23 mouse cellular contexts compared by ENCODE assay signal in genomic region chr19:47139611-47140010, GRCm38 (mm10). TPM values are rescaled to one million over a fixed set of nuclear protein-coding genes. Genes with fewer than 3 reads are reported as not detected.
DNase-seq lines count a peak whose midpoint lies in the region; ATAC-seq and TF ChIP-seq lines count a peak whose summit lies in the region.
"Not testable (repeated sequence)": the region's sequence is repeated elsewhere in the genome, so short reads cannot be mapped to it uniquely, and the experiment has no call there.
"Had no signal": no experiment of that assay in that cellular context is flagged by ENCODE, and none has a peak within 500 bp of the region (broad histone marks: within the 10 kb centered on the region; RNA-seq: fewer than 3 reads in every experiment).

No protein-coding gene starts in this region.

- DNase-seq in ES-CJ7 (ENCODE audit: low read depth, low spot score), result peak; percentile 62
- peak; percentile 55 for DNase-seq in ZHBTc4 (ENCODE audit: low read depth, low spot score)
- DNase-seq in hindbrain, postnatal 0 days (ENCODE audit: low spot score), result peak; percentile 30
- DNase-seq in kidney, postnatal 0 days (ENCODE audit: low spot score), result peak; percentile 44
- DNase-seq in midbrain, embryonic 14.5 days, result peak; percentile 13
- not testable (repeated sequence) for DNase-seq in stomach, postnatal 0 days (ENCODE audit: low spot score)

- TF ChIP-seq EP300 in stomach, postnatal 0 days (optimal IDR thresholded peaks at IDR 0.05), result not testable (repeated sequence)

- not testable (repeated sequence) for H3K27ac ChIP-seq in hindbrain, postnatal 0 days; kidney, postnatal 0 days; midbrain, embryonic 14.5 days (replicated peaks; ENCODE audit: low read depth, low read length); stomach, postnatal 0 days (replicated peaks)

- H3K4me3 ChIP-seq in hindbrain, postnatal 0 days (ENCODE audit: low read length); kidney, postnatal 0 days (replicated peaks; ENCODE audit: low read depth, low read length); midbrain, embryonic 14.5 days (replicated peaks; ENCODE audit: low read depth, low read length); stomach, postnatal 0 days (ENCODE audit: low read depth, low read length): not testable (repeated sequence)

- H3K4me2 ChIP-seq in hindbrain, postnatal 0 days (ENCODE audit: low read depth, low read length); kidney, postnatal 0 days (ENCODE audit: low read length); midbrain, embryonic 14.5 days (ENCODE audit: low read length); stomach, postnatal 0 days (replicated peaks; ENCODE audit: low read depth): not testable (repeated sequence)

- H3K4me1 ChIP-seq in hindbrain, postnatal 0 days (ENCODE audit: insufficient read depth, low read length); kidney, postnatal 0 days (replicated peaks; ENCODE audit: insufficient read depth, low read length); stomach, postnatal 0 days (replicated peaks; ENCODE audit: control insufficient read depth, insufficient read depth): not testable (repeated sequence)
- H3K4me1 ChIP-seq in midbrain, embryonic 14.5 days (ENCODE audit: control insufficient read depth, insufficient read depth, low read length), result peaks cover 15% of the 10 kb centered on the region

- H3K9ac ChIP-seq in hindbrain, postnatal 0 days (replicated peaks; ENCODE audit: low read length); kidney, postnatal 0 days (ENCODE audit: low read depth, low read length); midbrain, embryonic 14.5 days (replicated peaks; ENCODE audit: low read length); stomach, postnatal 0 days (ENCODE audit: low read length): not testable (repeated sequence)

- not testable (repeated sequence) for H3K36me3 ChIP-seq in hindbrain, postnatal 0 days (ENCODE audit: insufficient read depth, low read length); kidney, postnatal 0 days (ENCODE audit: insufficient read depth, low read length); midbrain, embryonic 14.5 days (ENCODE audit: control insufficient read depth, insufficient read depth, low read length); stomach, postnatal 0 days (ENCODE audit: control insufficient read depth, insufficient read depth, low read length)

- H3K27me3 ChIP-seq in hindbrain, postnatal 0 days (ENCODE audit: insufficient read depth, low read length); kidney, postnatal 0 days (ENCODE audit: insufficient read depth, low read length); midbrain, embryonic 14.5 days (ENCODE audit: control insufficient read depth, insufficient read depth, low read length); stomach, postnatal 0 days (ENCODE audit: control insufficient read depth, insufficient read depth, low read length): not testable (repeated sequence)

- TF ChIP-seq CTCF in hindbrain, postnatal 0 days (IDR thresholded peaks at IDR 0.05; ENCODE audit: low read depth), result peak; percentile 21; the same call in 1 of the 2 replicates
- peak; percentile 24 for TF ChIP-seq CTCF in kidney, postnatal 0 days (IDR thresholded peaks at IDR 0.05; ENCODE audit: low read depth)
- peak; percentile 31 for TF ChIP-seq CTCF in stomach, postnatal 0 days (IDR thresholded peaks at IDR 0.05; ENCODE audit: low read depth)

- WGBS in hindbrain, postnatal 0 days, result 37% methylated on average over 7 of the region's 7 CpGs
- 32% methylated on average over 7 of the region's 7 CpGs for WGBS in kidney, postnatal 0 days
- WGBS in midbrain, embryonic 14.5 days, result 53% methylated on average over 7 of the region's 7 CpGs
- 40% methylated on average over 7 of the region's 7 CpGs for WGBS in stomach, postnatal 0 days

- H3K9me3 ChIP-seq in hindbrain, postnatal 0 days (ENCODE audit: low read length); kidney, postnatal 0 days (replicated peaks; ENCODE audit: low read length); midbrain, embryonic 14.5 days (ENCODE audit: control insufficient read depth, low read length); stomach, postnatal 0 days (ENCODE audit: control insufficient read depth, low read length): not testable (repeated sequence)

- not testable (repeated sequence) for ATAC-seq in hindbrain, postnatal 0 days; kidney, postnatal 0 days (replicated peaks; ENCODE audit: low FRiP score, low read depth); midbrain, embryonic 14.5 days (ENCODE audit: low FRiP score, low TSS enrichment); stomach, postnatal 0 days (ENCODE audit: low FRiP score, low TSS enrichment)

RNA-seq across cellular contexts. Expression of gene Calhm2, which starts 1.5 kb away (rescaled TPM):
- 0.86 and 3.1 TPM in 2 replicates for total RNA-seq in hindbrain, postnatal 0 days (2014; rRNA removed)
- polyA plus RNA-seq in hindbrain, postnatal 0 days (2015; fragmentation: Nextera tagmentation; extraction: Ambion mirVana), result 0.85 and 1.0 TPM in 2 replicates
- polyA plus RNA-seq in kidney, postnatal 0 days (2015; fragmentation: Nextera tagmentation; extraction: Ambion mirVana), result 5.4 and 5.9 TPM in 2 replicates
- 0.45 and 0.49 TPM in 2 replicates for polyA plus RNA-seq in midbrain, embryonic 14.5 days (2014; fragmentation: Nextera tagmentation; extraction: Ambion mirVana)
- 3.9 and 4.3 TPM in 2 replicates for polyA plus RNA-seq in stomach, postnatal 0 days (2015; fragmentation: Nextera tagmentation; extraction: Ambion mirVana)
- polyA plus RNA-seq: erythroblast, embryonic 14.5 days had no signal

RNA-seq across cellular contexts. Expression of gene Calhm1, which starts 4.4 kb away (rescaled TPM):
- total RNA-seq in hindbrain, postnatal 0 days (2014; rRNA removed), result not detected in 2 replicates
- not detected in 2 replicates for polyA plus RNA-seq in hindbrain, postnatal 0 days (2015; fragmentation: Nextera tagmentation; extraction: Ambion mirVana)
- polyA plus RNA-seq in kidney, postnatal 0 days (2015; fragmentation: Nextera tagmentation; extraction: Ambion mirVana), result not detected in 2 replicates
- not detected in 2 replicates for polyA plus RNA-seq in midbrain, embryonic 14.5 days (2014; fragmentation: Nextera tagmentation; extraction: Ambion mirVana)
- polyA plus RNA-seq in stomach, postnatal 0 days (2015; fragmentation: Nextera tagmentation; extraction: Ambion mirVana), result not detected in 2 replicates
- total RNA-seq: adrenal gland, adult 2 months; adrenal gland, postnatal 10 days; adrenal gland, postnatal 25 days; adrenal gland, postnatal 4 days; common myeloid progenitor, adult 5-6 weeks; ES-E14; MEL had no signal
- polyA plus RNA-seq: adrenal gland, adult 2 months; brain, embryonic 14.5 days; C2C12; embryonic facial prominence, embryonic 11.5 days; embryonic facial prominence, embryonic 13.5 days; embryonic facial prominence, embryonic 15.5 days; erythroblast, embryonic 14.5 days; forebrain, embryonic 10.5 days; forebrain, embryonic 12.5 days; forebrain, embryonic 14.5 days; forebrain, embryonic 16.5 days had no signal

RNA-seq across cellular contexts. Expression of gene Calhm3, which starts 18.0 kb away (rescaled TPM):
- not detected in 2 replicates for total RNA-seq in hindbrain, postnatal 0 days (2014; rRNA removed)
- not detected in 2 replicates for polyA plus RNA-seq in hindbrain, postnatal 0 days (2015; fragmentation: Nextera tagmentation; extraction: Ambion mirVana)
- not detected in 2 replicates for polyA plus RNA-seq in kidney, postnatal 0 days (2015; fragmentation: Nextera tagmentation; extraction: Ambion mirVana)
- polyA plus RNA-seq in midbrain, embryonic 14.5 days (2014; fragmentation: Nextera tagmentation; extraction: Ambion mirVana), result not detected in 2 replicates
- polyA plus RNA-seq in stomach, postnatal 0 days (2015; fragmentation: Nextera tagmentation; extraction: Ambion mirVana), result not detected in 2 replicates
- total RNA-seq: adrenal gland, adult 2 months; adrenal gland, postnatal 10 days; adrenal gland, postnatal 25 days; adrenal gland, postnatal 4 days; common myeloid progenitor, adult 5-6 weeks; MEL had no signal
- polyA plus RNA-seq: adrenal gland, adult 2 months; C2C12; embryonic facial prominence, embryonic 11.5 days; embryonic facial prominence, embryonic 13.5 days; embryonic facial prominence, embryonic 15.5 days; erythroblast, embryonic 14.5 days; forebrain, embryonic 10.5 days; forebrain, embryonic 12.5 days; forebrain, embryonic 14.5 days; forebrain, embryonic 16.5 days had no signal

RNA-seq across cellular contexts. Expression of gene Neurl1a, which starts 39.0 kb away (rescaled TPM):
- 95.4 and 114 TPM in 2 replicates for total RNA-seq in hindbrain, postnatal 0 days (2014; rRNA removed)
- polyA plus RNA-seq in hindbrain, postnatal 0 days (2015; fragmentation: Nextera tagmentation; extraction: Ambion mirVana), result 16.2 and 16.9 TPM in 2 replicates
- 2.2 and 2.7 TPM in 2 replicates for polyA plus RNA-seq in kidney, postnatal 0 days (2015; fragmentation: Nextera tagmentation; extraction: Ambion mirVana)
- polyA plus RNA-seq in midbrain, embryonic 14.5 days (2014; fragmentation: Nextera tagmentation; extraction: Ambion mirVana), result 9.6 and 11.4 TPM in 2 replicates
- 3.9 TPM in 2 replicates for polyA plus RNA-seq in stomach, postnatal 0 days (2015; fragmentation: Nextera tagmentation; extraction: Ambion mirVana)
- total RNA-seq: MEL had no signal

RNA-seq across cellular contexts. Expression of gene Pdcd11, which starts 49.0 kb away (rescaled TPM):
- total RNA-seq in hindbrain, postnatal 0 days (2014; rRNA removed), result 8.0 and 10.4 TPM in 2 replicates
- 4.3 and 4.4 TPM in 2 replicates for polyA plus RNA-seq in hindbrain, postnatal 0 days (2015; fragmentation: Nextera tagmentation; extraction: Ambion mirVana)
- polyA plus RNA-seq in kidney, postnatal 0 days (2015; fragmentation: Nextera tagmentation; extraction: Ambion mirVana), result 7.3 TPM in 2 replicates
- polyA plus RNA-seq in midbrain, embryonic 14.5 days (2014; fragmentation: Nextera tagmentation; extraction: Ambion mirVana), result 7.2 and 7.3 TPM in 2 replicates
- polyA plus RNA-seq in stomach, postnatal 0 days (2015; fragmentation: Nextera tagmentation; extraction: Ambion mirVana), result 4.2 TPM in 2 replicates
